Mouse (Mus musculus) adrenal gland, postnatal 4 days (tissue): ENCODE results near the gene Vwf. TPM values are rescaled to one million over a fixed set of nuclear protein-coding genes. Genes with fewer than 3 reads are reported as not detected.

Experiments
- DNase-seq, 2 experiments: peaks; one replicate each; pipeline ENCODE4 v3.0.0; 2021 to 2022; ENCODE audit warnings: low spot score in 2 of 2, mixed read lengths in 2 of 2
- total RNA-seq, 2 experiments: library from RNA; stranded (reverse); gene quantifications; 2 replicates each; pipeline ENCODE4 v1.2.3; 2021

The Vwf gene
- total RNA-seq, 2 experiments from 2014 or later, result 19.8 to 20.4 TPM

GRCm38 (mm10) chr6:125729986-125730535, 183.5 kb downstream of the Vwf start:
- no peak for DNase-seq

Other genes with a start within 250 kb of the Vwf start
- 10 to 100 TPM; 88.9 to 89.8 TPM for gene Ltbr, start 232.9 kb upstream of the Vwf start, total RNA-seq
- 1 to 10 TPM; 1.7 to 4.5 TPM for gene Scnn1a, start 226.1 kb upstream of the Vwf start, total RNA-seq
- 100 to 1,000 TPM; 219 to 241 TPM for gene Tnfrsf1a, start 197.4 kb upstream of the Vwf start, total RNA-seq
- gene Plekhg6, start 166.0 kb upstream of the Vwf start, total RNA-seq, result under 1 TPM; 0.59 to 0.62 TPM
- gene Cd9, start 52.0 kb upstream of the Vwf start, total RNA-seq, result 100 to 1,000 TPM; 141 to 154 TPM
- gene Ano2, start 143.6 kb downstream of the Vwf start, total RNA-seq, result under 1 TPM in 1 of 2 experiments, not detected in 1; 0.81 TPM